Mouse (Mus musculus): ENCODE measurements around the gene Gm45062. TPM values are rescaled to one million over a fixed set of nuclear protein-coding genes. Genes with fewer than 3 reads are reported as not detected.
A peak's percentile ranks its signal among the peaks of the same experiment; 100 is the strongest.

Gm45062 gene
- total and polyA plus RNA-seq, 3 experiments: 2.7 to 4.1 (median 3.2) TPM

DNA sequence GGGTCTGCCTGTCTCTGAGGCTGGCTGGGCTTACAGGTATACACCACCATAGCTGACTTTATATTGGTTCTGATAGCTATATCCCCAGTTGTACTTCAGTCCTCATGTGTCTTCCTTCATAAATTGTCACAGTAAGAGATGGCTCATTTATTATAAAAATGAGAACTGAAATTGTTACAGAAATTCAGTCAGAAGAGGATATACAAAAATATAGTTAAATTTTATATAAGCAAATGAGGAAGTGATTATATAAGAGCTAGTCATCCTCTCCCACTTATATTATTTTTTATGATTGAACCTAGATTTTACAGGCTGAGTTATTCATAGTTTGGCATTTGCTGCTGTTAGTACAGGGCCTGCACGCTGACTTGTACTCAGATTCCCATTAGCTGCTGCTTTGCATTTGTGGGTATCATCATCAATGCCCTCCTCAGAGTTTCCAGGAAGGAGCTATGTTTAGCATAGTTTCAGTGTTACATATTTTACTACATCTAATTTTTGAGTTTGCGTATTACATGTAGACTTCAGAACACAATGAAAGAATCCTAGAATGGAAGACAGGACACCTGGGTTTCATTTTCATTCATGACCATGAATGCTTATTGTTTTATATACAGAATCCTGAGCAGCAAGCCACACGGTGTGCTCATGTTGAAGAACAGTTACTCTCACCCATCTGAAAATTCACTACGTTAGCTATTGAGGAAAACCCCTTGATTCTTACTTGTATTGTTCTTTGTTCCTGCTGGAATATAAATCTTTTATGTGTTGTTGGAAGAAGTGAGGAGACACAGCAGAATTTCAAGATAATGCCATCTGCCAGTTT lies 29.7 kb downstream of the Gm45062 start:
- peaks cover 18 to 61% of the 10 kb centered on the region in 2 experiments for H3K4me1 ChIP-seq (ENCODE audit: control insufficient read depth in 1 of 2, insufficient read depth in 2 of 2)
- TF ChIP-seq EP300 (IDR thresholded peaks at IDR 0.05; ENCODE audit: low read length): peak; percentile 99
- peak; percentile 82 for TF ChIP-seq BHLHE40 (IDR thresholded peaks at IDR 0.05; ENCODE audit: low read depth, low read length)
- TF ChIP-seq MAX (IDR thresholded peaks at IDR 0.05; ENCODE audit: low read length): peak; percentile 53
- no peak for TF ChIP-seq E2F4 (IDR thresholded peaks at IDR 0.05; ENCODE audit: insufficient replicate concordance, low read depth, low read length)
- TF ChIP-seq SIN3A (IDR thresholded peaks at IDR 0.05; ENCODE audit: low read length): peak; percentile 84
- TF ChIP-seq USF2 (conservative IDR thresholded peaks at IDR 0.05; ENCODE audit: low read depth, low read length): no peak
- TF ChIP-seq PAX5 (IDR thresholded peaks at IDR 0.05; ENCODE audit: low read length): no peak
- peak; percentile 24; the same call in 1 of the 2 replicates for TF ChIP-seq NELFE (IDR thresholded peaks at IDR 0.05; ENCODE audit: low read depth, low read length)
- no peak for TF ChIP-seq USF1 (IDR thresholded peaks at IDR 0.05; ENCODE audit: low read depth, low read length)
- peak; percentile 34 for TF ChIP-seq HCFC1 (IDR thresholded peaks at IDR 0.05; ENCODE audit: low read depth, low read length)
- peak; percentile 78 for TF ChIP-seq CHD2 (IDR thresholded peaks at IDR 0.05; ENCODE audit: low read length)
- TF ChIP-seq NRF1 (IDR thresholded peaks at IDR 0.05; ENCODE audit: low read depth, low read length): peak; percentile 46; the same call in 1 of the 2 replicates
- peak; percentile 49 for TF ChIP-seq ZNF384 (IDR thresholded peaks at IDR 0.05; ENCODE audit: low read depth, low read length)
- no peak for TF ChIP-seq POLR2AphosphoS2 (IDR thresholded peaks at IDR 0.05; ENCODE audit: low read depth, low read length)
- TF ChIP-seq ZMIZ1 (IDR thresholded peaks at IDR 0.05; ENCODE audit: low read depth, low read length): peak; percentile 49; the same call in 1 of the 2 replicates
- TF ChIP-seq JUND (conservative IDR thresholded peaks at IDR 0.05; ENCODE audit: low read depth, low read length): peak; percentile 92
- peak; percentile 92 for TF ChIP-seq TCF12 (IDR thresholded peaks at IDR 0.05; ENCODE audit: low read depth, low read length)
- peak; percentile 99 for TF ChIP-seq MEF2A (IDR thresholded peaks at IDR 0.05; ENCODE audit: borderline replicate concordance, low read depth, low read length)
- peak; percentile 95 for TF ChIP-seq JUN (IDR thresholded peaks at IDR 0.05; ENCODE audit: insufficient read depth, low read depth, low read length)
- TF ChIP-seq MAZ (IDR thresholded peaks at IDR 0.05; ENCODE audit: low read depth, low read length): peak; percentile 29; the same call in 1 of the 2 replicates
- TF ChIP-seq CHD1 (IDR thresholded peaks at IDR 0.05; ENCODE audit: low read depth, low read length): no peak
- TF ChIP-seq CTCF (conservative IDR thresholded peaks at IDR 0.05 in 1 of 2, IDR thresholded peaks at IDR 0.05 in 1 of 2; ENCODE audit: low read depth in 2 of 2, low read length in 2 of 2): no peak
- no peak; the same call in 1 of the 2 replicates for TF ChIP-seq TBP (conservative IDR thresholded peaks at IDR 0.05; ENCODE audit: low read depth, low read length)
- peak; percentile 73; the same call in 1 of the 2 replicates for TF ChIP-seq MAFK (IDR thresholded peaks at IDR 0.05; ENCODE audit: insufficient replicate concordance, low read length)
- TF ChIP-seq IRF4 (IDR thresholded peaks at IDR 0.05; ENCODE audit: low read depth, low read length): peak; percentile 95
- no peak for TF ChIP-seq KAT2A (IDR thresholded peaks at IDR 0.05; ENCODE audit: insufficient replicate concordance, low read length)
- TF ChIP-seq GABPA (IDR thresholded peaks at IDR 0.05; ENCODE audit: insufficient replicate concordance, low read depth, low read length): no peak
- TF ChIP-seq ZKSCAN1 (IDR thresholded peaks at IDR 0.05; ENCODE audit: borderline replicate concordance, low read depth, low read length): no peak; the same call in 1 of the 2 replicates
- no peak for TF ChIP-seq UBTF (IDR thresholded peaks at IDR 0.05; ENCODE audit: low read depth, low read length)
- TF ChIP-seq RAD21 (IDR thresholded peaks at IDR 0.05; ENCODE audit: low read depth, low read length): no peak; the same call in 1 of the 2 replicates
- TF ChIP-seq MXI1 (IDR thresholded peaks at IDR 0.05; ENCODE audit: low read depth, low read length): peak; percentile 53; the same call in 1 of the 2 replicates
- peak; percentile 97 for TF ChIP-seq ETS1 (conservative IDR thresholded peaks at IDR 0.05; ENCODE audit: low read depth, low read length)
- TF ChIP-seq RCOR1 (conservative IDR thresholded peaks at IDR 0.05; ENCODE audit: low read depth, low read length): peak; percentile 90
- peak; percentile 80 for TF ChIP-seq ELF1 (IDR thresholded peaks at IDR 0.05; ENCODE audit: low read depth, low read length)
- TF ChIP-seq ZC3H11A (IDR thresholded peaks at IDR 0.05; ENCODE audit: low read depth, low read length): no peak
- no peak for TF ChIP-seq POLR2A (IDR thresholded peaks at IDR 0.05; ENCODE audit: low read depth, low read length)
- TF ChIP-seq SMC3 (IDR thresholded peaks at IDR 0.05; ENCODE audit: low read depth, low read length): peak; percentile 3; the same call in 1 of the 2 replicates
- TF ChIP-seq MYC (IDR thresholded peaks at IDR 0.05; ENCODE audit: low read depth, low read length): peak; percentile 78; the same call in 1 of the 2 replicates
- H3K36me3 ChIP-seq (replicated peaks in 1 of 2; ENCODE audit: control insufficient read depth in 1 of 2, insufficient read depth in 1 of 2, low read length in 1 of 2): peaks cover 0 to 17% of the 10 kb centered on the region in 2 experiments
- in situ Hi-C loops (cut with MboI; ENCODE audit: low pct_ligation_motif_present, low pct_unique_long_range_greater_than_20kb, low sequenced_read_pairs) (loop anchor here (25.0 kb wide), 1 partner anchor 398 kb away; no protein-coding TSS in a partner anchor), dilution Hi-C loops (cut with MboI; ENCODE audit: extremely low pct_ligation_motif_present, extremely low pct_unique_long_range_greater_than_20kb, low sequenced_read_pairs) (no loop called here)
- peaks cover 2% of the 10 kb centered on the region for H3K79me2 ChIP-seq (replicated peaks; ENCODE audit: control insufficient read depth, extremely low read depth, insufficient read depth, poor library complexity, severe bottlenecking)
- peak overlapping the region; percentile 56; the same call in 1 of the 2 replicates for H3K9ac ChIP-seq (ENCODE audit: insufficient read depth, low read depth)
- peak overlapping the region; percentile 86 for H3K27ac ChIP-seq (ENCODE audit: insufficient read depth, low read depth)
- H3K9me3 ChIP-seq (replicated peaks; ENCODE audit: low read length): no peaks in the 10 kb centered on the region
- H3K27me3 ChIP-seq (replicated peaks): no peaks in the 10 kb centered on the region
- peak; percentile 89 for DNase-seq (ENCODE audit: extremely low read depth)
- H3K4me2 ChIP-seq (ENCODE audit: insufficient read depth, low read depth, poor library complexity, severe bottlenecking): peak overlapping the region; percentile 56
- no peak overlapping the region for H3K4me3 ChIP-seq (replicated peaks in 1 of 3; ENCODE audit: low read depth in 2 of 3, low read length in 2 of 3, poor library complexity in 1 of 3)
